ENCODE assay signal across 23 mouse cellular contexts in the genomic region with DNA sequence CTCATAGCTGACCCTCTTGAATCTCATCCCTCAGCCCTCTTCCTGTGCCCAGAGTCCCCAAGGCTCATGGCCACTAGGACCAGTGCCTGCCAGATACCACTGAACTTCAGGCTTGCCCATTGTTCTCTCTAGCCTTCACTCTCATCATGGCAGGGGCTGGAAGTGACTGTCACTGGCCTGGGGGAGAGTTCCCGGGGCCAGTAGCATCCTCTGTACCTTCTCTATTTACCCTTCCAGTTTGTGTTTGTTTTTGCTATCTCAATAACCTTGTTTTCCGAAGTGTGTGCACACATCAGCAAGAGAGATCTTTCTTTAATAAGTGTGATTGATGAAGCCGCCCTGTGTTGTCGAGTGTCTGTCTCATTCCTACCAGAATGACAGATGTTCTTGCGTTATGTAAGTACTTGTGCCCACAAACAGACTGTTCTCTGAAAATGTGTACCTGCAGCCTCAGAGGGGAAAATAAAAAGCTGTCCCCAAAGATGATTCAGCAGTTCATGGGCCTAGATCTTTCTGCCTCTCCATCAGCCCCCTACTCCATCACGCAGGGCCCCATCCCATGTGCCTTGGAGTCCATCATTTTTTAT.
DNase-seq lines count a peak whose midpoint lies in the region; ATAC-seq lines count a peak whose summit lies in the region.
"Had no signal": no experiment of that assay in that cellular context is flagged by ENCODE, and none has a peak within 500 bp of the region (broad histone marks: within the 10 kb centered on the region; RNA-seq: fewer than 3 reads in every experiment).

No protein-coding gene starts in this region.

- H3K9ac ChIP-seq in hindbrain, embryonic 16.5 days (ENCODE audit: low read depth, low read length), result no peak overlapping the region
- H3K9ac ChIP-seq in hindbrain, embryonic 14.5 days, result no peak overlapping the region
- H3K9ac ChIP-seq in midbrain, embryonic 11.5 days (ENCODE audit: low read length), result no peak overlapping the region
- H3K9ac ChIP-seq: embryonic facial prominence, embryonic 12.5 days; embryonic facial prominence, embryonic 15.5 days; forebrain, postnatal 0 days; heart, embryonic 12.5 days; heart, embryonic 15.5 days had no signal

- H3K27me3 ChIP-seq in hindbrain, embryonic 16.5 days (replicated peaks; ENCODE audit: control insufficient read depth, insufficient read depth, low read length), result no peaks in the 10 kb centered on the region
- no peaks in the 10 kb centered on the region for H3K27me3 ChIP-seq in hindbrain, embryonic 14.5 days (ENCODE audit: control insufficient read depth, insufficient read depth, low read length)
- no peaks in the 10 kb centered on the region for H3K27me3 ChIP-seq in midbrain, embryonic 11.5 days (ENCODE audit: control insufficient read depth, insufficient read depth, low read length)
- no peaks in the 10 kb centered on the region for H3K27me3 ChIP-seq in midbrain, embryonic 10.5 days (ENCODE audit: low read depth, poor library complexity, severe bottlenecking)
- H3K27me3 ChIP-seq: embryonic facial prominence, embryonic 12.5 days; embryonic facial prominence, embryonic 15.5 days; heart, embryonic 12.5 days; heart, embryonic 15.5 days had no signal

- no peak overlapping the region for H3K4me2 ChIP-seq in hindbrain, embryonic 16.5 days (ENCODE audit: low read length)
- H3K4me2 ChIP-seq in hindbrain, embryonic 14.5 days (replicated peaks), result no peak overlapping the region
- no peak overlapping the region for H3K4me2 ChIP-seq in midbrain, embryonic 11.5 days
- H3K4me2 ChIP-seq: embryonic facial prominence, embryonic 12.5 days; embryonic facial prominence, embryonic 15.5 days; heart, embryonic 12.5 days; heart, embryonic 15.5 days had no signal

- no peaks in the 10 kb centered on the region for H3K9me3 ChIP-seq in hindbrain, embryonic 16.5 days (ENCODE audit: control insufficient read depth, low read length)
- no peaks in the 10 kb centered on the region for H3K9me3 ChIP-seq in hindbrain, embryonic 14.5 days (ENCODE audit: control insufficient read depth, low read length)
- no peaks in the 10 kb centered on the region for H3K9me3 ChIP-seq in midbrain, embryonic 11.5 days (ENCODE audit: control insufficient read depth, low read length)
- H3K9me3 ChIP-seq in midbrain, embryonic 10.5 days (replicated peaks), result no peaks in the 10 kb centered on the region
- H3K9me3 ChIP-seq: embryonic facial prominence, embryonic 12.5 days; embryonic facial prominence, embryonic 15.5 days; heart, embryonic 12.5 days; heart, embryonic 15.5 days had no signal

- 0 out of 2 replicates have a peak overlapping the region, but pooled peaks have one; percentile 23 for H3K27ac ChIP-seq in hindbrain, embryonic 16.5 days (ENCODE audit: low read depth, low read length)
- no peak overlapping the region for H3K27ac ChIP-seq in hindbrain, embryonic 14.5 days
- no peak overlapping the region for H3K27ac ChIP-seq in midbrain, embryonic 11.5 days (ENCODE audit: low read depth, low read length)
- H3K27ac ChIP-seq in midbrain, embryonic 10.5 days (replicated peaks), result no peak overlapping the region
- H3K27ac ChIP-seq: embryonic facial prominence, embryonic 12.5 days; embryonic facial prominence, embryonic 15.5 days; heart, embryonic 15.5 days had no signal

- no peaks in the 10 kb centered on the region for H3K36me3 ChIP-seq in hindbrain, embryonic 16.5 days (ENCODE audit: control insufficient read depth, insufficient read depth, low read length)
- H3K36me3 ChIP-seq in hindbrain, embryonic 14.5 days (replicated peaks; ENCODE audit: control insufficient read depth, insufficient read depth), result no peaks in the 10 kb centered on the region; the same call in 1 of the 2 replicates
- H3K36me3 ChIP-seq in midbrain, embryonic 11.5 days (ENCODE audit: control insufficient read depth, insufficient read depth, low read length), result no peaks in the 10 kb centered on the region
- peaks cover 17% of the 10 kb centered on the region for H3K36me3 ChIP-seq in midbrain, embryonic 10.5 days
- H3K36me3 ChIP-seq: embryonic facial prominence, embryonic 15.5 days; heart, embryonic 12.5 days; heart, embryonic 15.5 days had no signal

- no peaks in the 10 kb centered on the region for H3K4me1 ChIP-seq in hindbrain, embryonic 16.5 days (ENCODE audit: control insufficient read depth, insufficient read depth, low read depth, low read length)
- H3K4me1 ChIP-seq in hindbrain, embryonic 14.5 days (replicated peaks; ENCODE audit: control insufficient read depth, insufficient read depth, low read length), result no peaks in the 10 kb centered on the region
- H3K4me1 ChIP-seq in midbrain, embryonic 11.5 days (ENCODE audit: control insufficient read depth, insufficient read depth, low read length), result no peaks in the 10 kb centered on the region
- H3K4me1 ChIP-seq in midbrain, embryonic 10.5 days, result no peaks in the 10 kb centered on the region
- H3K4me1 ChIP-seq: embryonic facial prominence, embryonic 12.5 days; embryonic facial prominence, embryonic 15.5 days; heart, embryonic 12.5 days; heart, embryonic 15.5 days had no signal

- WGBS in hindbrain, embryonic 16.5 days, result 69% methylated on average over 6 of the region's 6 CpGs
- 72% methylated on average over 6 of the region's 6 CpGs for WGBS in hindbrain, embryonic 14.5 days
- 89% methylated on average over 6 of the region's 6 CpGs for WGBS in midbrain, embryonic 11.5 days
- WGBS in midbrain, embryonic 10.5 days, result 89% methylated on average over 6 of the region's 6 CpGs

- ATAC-seq in frontal cortex, adult (ENCODE audit: low TSS enrichment), result peak; percentile 62; the same call in 1 of the 2 replicates
- ATAC-seq in hindbrain, embryonic 16.5 days, result 0 out of 2 replicates have a peak, but pooled peaks have one; percentile 22
- no peak for ATAC-seq in hindbrain, embryonic 14.5 days (ENCODE audit: low FRiP score)
- ATAC-seq in midbrain, embryonic 11.5 days (ENCODE audit: low FRiP score), result no peak
- ATAC-seq: forebrain, embryonic 14.5 days; forebrain, postnatal 0 days had no signal

- no peak for DNase-seq in frontal cortex, adult 2 months (ENCODE audit: extremely low spot score in 1 of 2, low spot score in 1 of 2)
- DNase-seq in hindbrain, embryonic 14.5 days (ENCODE audit: low spot score), result no peak
- DNase-seq in midbrain, embryonic 11.5 days (ENCODE audit: low spot score, missing footprints), result peak; percentile 72
- no peak for DNase-seq in midbrain, embryonic 10.5 days (ENCODE audit: low spot score)
- no peak for DNase-seq in T-cell, adult 2 months (ENCODE audit: low spot score)
- DNase-seq: adrenal gland, postnatal 10 days; adrenal gland, postnatal 36 days; cerebellum, adult 11 months; cerebellum, adult 2 months; cerebellum, adult 9-11 months; cerebellum, postnatal 25 days; forebrain, postnatal 0 days; gastrocnemius, postnatal 10 days; gastrocnemius, postnatal 36 days; heart, postnatal 14 days; heart, postnatal 4 days had no signal

- H3K4me3 ChIP-seq in hindbrain, embryonic 16.5 days (ENCODE audit: low read length), result no peak overlapping the region
- no peak overlapping the region for H3K4me3 ChIP-seq in hindbrain, embryonic 14.5 days (replicated peaks; ENCODE audit: low read length)
- H3K4me3 ChIP-seq in midbrain, embryonic 11.5 days (ENCODE audit: low read depth, low read length), result no peak overlapping the region
- no peak overlapping the region for H3K4me3 ChIP-seq in midbrain, embryonic 10.5 days
- H3K4me3 ChIP-seq: embryonic facial prominence, embryonic 12.5 days; embryonic facial prominence, embryonic 15.5 days; heart, embryonic 12.5 days; heart, embryonic 15.5 days had no signal

Comparison
In these comparisons a context has a peak if more than half of its experiments do, and no peak if none do; other contexts are left out.
1. ATAC-seq: peak in frontal cortex, adult (single experiment) and hindbrain, embryonic 16.5 days (single experiment); none in hindbrain, embryonic 14.5 days (single experiment) and midbrain, embryonic 11.5 days (single experiment).